Mouse (Mus musculus) ES-E14 (cell line): ENCODE measurements at regions not wholly inside any gene's neighbourhood (a gene's known extent, or its start where the extent isn't known, plus 50 kb on each side); places are given as distances from the start of the nearest gene placed in this dataset.

ENCODE experiments used
- DNase-seq: peaks from one replicate; pipeline ENCODE4 v3.0.0-alpha.2; 2013; ENCODE audit warnings: low read depth, low spot score
- H3K27ac ChIP-seq: 2 replicates; pipeline ENCODE4 v1.5.1; 2012; ENCODE audit warnings: low read depth, mild to moderate bottlenecking, low read length, moderate library complexity, mixed read lengths; ENCODE audit not compliant: poor library complexity, insufficient read depth, severe bottlenecking
- H3K36me3 ChIP-seq: 2 replicates; pipeline ENCODE4 v1.6.1; 2012; ENCODE audit warnings: mild to moderate bottlenecking, low read length, moderate library complexity, mixed read lengths; ENCODE audit not compliant: control insufficient read depth, poor library complexity, insufficient read depth, severe bottlenecking
- H3K4me1 ChIP-seq, 2 experiments: fragments of 150-350 bp in 1 of 2; sonication (generic) in 1 of 2; 2 replicates each; pipeline ENCODE4 v1.6.1; 2012; ENCODE audit warnings: low read length in 2 of 2, mild to moderate bottlenecking in 1 of 2, mixed read lengths in 1 of 2; ENCODE audit not compliant: control insufficient read depth in 2 of 2, insufficient read depth in 2 of 2, poor library complexity in 1 of 2
- H3K4me3 ChIP-seq, 2 experiments: fragments of 150-350 bp in 1 of 2; sonication (generic) in 1 of 2; 2 replicates each; pipeline ENCODE4 v1.5.1; 2012; ENCODE audit warnings: low read length in 2 of 2, low read depth in 1 of 2, mild to moderate bottlenecking in 1 of 2, mixed read lengths in 1 of 2; ENCODE audit not compliant: insufficient read depth in 1 of 2, poor library complexity in 1 of 2, severe bottlenecking in 1 of 2
- H3K9ac ChIP-seq: 2 replicates; pipeline ENCODE4 v1.6.1; 2012; ENCODE audit warnings: low read depth, mild to moderate bottlenecking, low read length, mixed read lengths; ENCODE audit not compliant: poor library complexity, insufficient read depth, severe bottlenecking
- H3K9me3 ChIP-seq: fragments of 150-350 bp; sonication (generic); 2 replicates; pipeline ENCODE4 v1.6.1; 2012; ENCODE audit warnings: low read depth, mild to moderate bottlenecking, low read length; ENCODE audit not compliant: control insufficient read depth, insufficient read depth
- CHD2 ChIP-seq: IDR thresholded peaks from 2 replicates; pipeline ENCODE4 v1.6.1; 2014; ENCODE audit warnings: mild to moderate bottlenecking, low read depth, low read length, inconsistent platforms
- HCFC1 ChIP-seq: IDR thresholded peaks from 2 replicates; pipeline ENCODE4 v1.6.1; 2012; ENCODE audit warnings: low read length, inconsistent platforms, borderline replicate concordance; ENCODE audit not compliant: insufficient read depth
- MAFK ChIP-seq: IDR thresholded peaks from 2 replicates; pipeline ENCODE4 v1.6.1; 2014; ENCODE audit warnings: mild to moderate bottlenecking, low read depth, low read length, inconsistent platforms; ENCODE audit not compliant: insufficient read depth
- ZC3H11A ChIP-seq: IDR thresholded peaks from 2 replicates; pipeline ENCODE4 v1.6.1; 2012; ENCODE audit warnings: low read depth, mild to moderate bottlenecking, inconsistent platforms, low read length, borderline replicate concordance
- ZNF384 ChIP-seq: IDR thresholded peaks from 2 replicates; pipeline ENCODE4 v1.6.1; 2012; ENCODE audit warnings: low read depth, low read length, inconsistent platforms
- in situ Hi-C, 2 experiments: fragments of 600-800 bp; cut with MboI; formaldehyde crosslinking; loops; one replicate each; pipeline ENCODE4 v1.15.1; 2025; ENCODE audit warnings: low sequenced_read_pairs in 2 of 2, inconsistent platforms in 1 of 2; ENCODE audit not compliant: unreplicated experiment in 2 of 2

DNA sequence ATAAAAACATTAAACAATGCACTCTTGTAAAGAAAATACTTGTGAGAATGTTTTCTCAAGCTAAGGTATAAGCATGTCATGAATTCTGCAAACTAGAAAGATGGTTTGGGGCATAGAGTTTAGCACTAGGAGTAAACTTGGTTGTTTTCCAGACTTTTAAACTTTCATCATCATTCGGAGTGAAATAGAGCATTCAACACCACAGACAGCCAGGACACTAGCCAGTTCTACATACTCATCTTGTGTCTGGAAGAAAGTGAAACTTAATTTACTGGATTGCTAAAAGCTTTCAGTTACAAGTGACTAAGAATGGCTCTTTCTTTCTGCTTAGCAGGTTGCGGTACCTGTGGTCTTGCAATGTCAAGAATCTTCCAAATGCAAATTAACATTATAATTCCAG lies 119.9 kb upstream of the Kcnip4 start:
- no peak overlapping the region for H3K27ac ChIP-seq
- H3K4me3 ChIP-seq: no peak overlapping the region
- no peak for DNase-seq
- H3K36me3 ChIP-seq: no peaks in the 10 kb centered on the region
- no peak for TF ChIP-seq MAFK
- no peak for TF ChIP-seq CHD2
- no peak for TF ChIP-seq ZC3H11A
- no peak for TF ChIP-seq ZNF384
- TF ChIP-seq HCFC1: no peak
- in situ Hi-C loops: no loop called here
- H3K9me3 ChIP-seq: no peaks in the 10 kb centered on the region
- H3K9ac ChIP-seq: no peak overlapping the region
- H3K4me1 ChIP-seq: no peaks in the 10 kb centered on the region

DNA sequence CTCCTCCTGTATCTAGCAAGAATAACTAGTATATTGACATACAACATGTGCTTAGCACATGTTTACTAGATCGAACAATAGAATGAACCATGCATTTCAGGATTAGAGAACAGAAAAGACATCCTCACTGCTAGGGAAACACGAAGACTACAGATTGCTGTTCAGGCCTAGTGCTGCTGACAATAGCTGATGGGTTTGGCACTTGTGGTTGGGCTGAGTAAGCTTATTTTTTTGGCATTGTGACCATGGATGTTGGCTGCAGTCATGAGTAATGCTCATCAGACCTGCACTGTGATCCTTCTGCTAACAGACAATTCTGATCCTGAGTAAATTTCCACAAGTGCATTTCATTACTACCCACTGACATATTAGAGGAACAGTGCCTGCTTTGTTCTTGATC lies 117.7 kb upstream of the Kcnip4 start:
- no peak for TF ChIP-seq ZC3H11A
- H3K36me3 ChIP-seq: no peaks in the 10 kb centered on the region
- H3K9ac ChIP-seq: no peak overlapping the region
- no peak overlapping the region for H3K27ac ChIP-seq
- in situ Hi-C loops: no loop called here
- no peaks in the 10 kb centered on the region for H3K9me3 ChIP-seq
- no peaks in the 10 kb centered on the region for H3K4me1 ChIP-seq
- H3K4me3 ChIP-seq: no peak overlapping the region
- no peak for DNase-seq

DNA sequence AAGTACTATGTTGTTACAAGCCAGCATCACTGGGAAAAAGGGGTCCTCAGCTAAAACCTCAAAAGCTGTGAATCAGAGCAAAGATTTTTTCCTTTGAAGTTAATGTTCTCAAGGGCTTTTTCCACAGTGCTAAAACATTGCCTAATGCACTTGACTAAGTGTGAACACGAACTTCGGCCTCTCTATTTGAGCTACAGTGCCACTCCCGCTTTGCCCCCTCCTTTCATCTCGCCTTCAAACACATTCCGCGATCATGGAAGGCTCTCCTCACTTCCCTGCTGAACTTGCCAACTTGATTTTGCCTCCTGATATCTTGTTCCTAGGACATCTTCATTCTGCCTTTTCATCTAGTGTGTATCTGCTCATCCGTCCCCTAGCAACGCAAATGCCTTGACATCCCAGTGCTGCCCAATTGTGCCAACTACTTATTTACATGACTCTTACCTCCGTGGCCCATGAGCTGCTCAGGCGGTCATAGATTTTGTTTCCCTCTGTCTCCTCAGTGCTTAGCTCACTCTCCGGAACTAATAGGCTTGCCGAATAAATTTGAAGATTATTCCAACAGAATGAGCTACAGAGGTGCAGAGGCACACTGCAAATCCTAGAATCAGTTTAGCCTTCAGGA lies 116.6 kb upstream of the Kcnip4 start:
- H3K4me3 ChIP-seq: no peak overlapping the region

DNA sequence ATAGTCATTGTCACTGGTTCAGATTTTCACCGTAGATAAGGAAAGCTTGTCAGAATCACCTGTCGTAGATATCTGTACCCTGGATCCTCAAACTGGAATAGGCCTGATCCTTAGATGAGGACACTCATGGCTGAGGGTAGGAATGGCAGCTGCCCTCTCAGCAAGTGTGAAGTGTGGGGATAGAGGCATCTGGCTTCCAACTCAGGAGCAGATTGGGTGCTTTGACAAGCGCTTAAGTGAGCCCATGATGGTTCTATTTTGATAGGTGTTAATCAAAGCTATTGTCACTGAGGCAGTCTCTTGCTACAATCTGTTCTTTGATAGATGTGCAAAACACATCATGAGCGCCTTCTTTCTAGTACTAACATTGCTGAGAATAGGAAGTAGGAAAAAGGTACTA lies 114.9 kb upstream of the Kcnip4 start:
- H3K27ac ChIP-seq: no peak overlapping the region
- in situ Hi-C loops: no loop called here
- TF ChIP-seq ZC3H11A (no peak), CHD2 (no peak), HCFC1 (no peak), ZNF384 (no peak), MAFK (no peak)

More for the DNA sequence above, 116.6 kb upstream of the Kcnip4 start:
- no peak overlapping the region for H3K27ac ChIP-seq
- H3K9ac ChIP-seq: no peak overlapping the region
- H3K9me3 ChIP-seq: no peaks in the 10 kb centered on the region
- TF ChIP-seq MAFK (no peak), ZNF384 (no peak), HCFC1 (no peak), CHD2 (no peak), ZC3H11A (no peak)
- in situ Hi-C loops: no loop called here
- DNase-seq: no peak
- H3K4me1 ChIP-seq: no peaks in the 10 kb centered on the region
- no peaks in the 10 kb centered on the region for H3K36me3 ChIP-seq

DNA sequence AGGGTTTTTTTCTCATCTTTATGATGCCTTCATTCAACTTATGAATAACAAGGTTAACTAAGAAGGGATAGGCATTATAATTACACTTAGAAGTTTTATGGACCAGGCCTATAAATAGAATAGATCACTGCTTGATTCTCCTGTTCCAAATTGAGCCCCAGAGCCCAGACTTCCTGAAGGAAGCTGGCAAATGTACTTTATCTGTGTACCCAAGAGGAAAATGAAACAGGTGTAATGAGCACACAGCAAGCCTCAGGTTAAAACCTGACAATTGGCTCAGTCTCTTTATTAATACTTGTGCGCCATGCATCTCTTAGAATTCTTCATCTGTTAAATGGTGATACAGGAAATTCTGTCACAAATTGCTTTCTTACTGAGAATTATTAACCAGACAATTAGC lies 95.4 kb upstream of the Kcnip4 start:
- in situ Hi-C loops: no loop called here

More for the DNA sequence above, 114.9 kb upstream of the Kcnip4 start:
- no peak for DNase-seq
- Histone ChIP-seq H3K4me1 (no peaks in the 10 kb centered on the region), H3K36me3 (no peaks in the 10 kb centered on the region), H3K4me3 (no peak overlapping the region), H3K9ac (no peak overlapping the region), H3K9me3 (no peaks in the 10 kb centered on the region)

More for the DNA sequence above, 95.4 kb upstream of the Kcnip4 start:
- Histone ChIP-seq H3K27ac (no peak overlapping the region), H3K36me3 (no peaks in the 10 kb centered on the region), H3K9ac (no peak overlapping the region), H3K4me3 (no peak overlapping the region), H3K4me1 (no peaks in the 10 kb centered on the region), H3K9me3 (no peaks in the 10 kb centered on the region)
- no peak for DNase-seq
- TF ChIP-seq ZC3H11A: no peak
- TF ChIP-seq MAFK: no peak
- TF ChIP-seq ZNF384: no peak
- no peak for TF ChIP-seq HCFC1
- no peak for TF ChIP-seq CHD2
